Mouse (Mus musculus) heart, embryonic 10.5 days (tissue): ENCODE results near the gene Arhgap24. TPM values are rescaled to one million over a fixed set of nuclear protein-coding genes. Genes with fewer than 3 reads are reported as not detected.
A peak's percentile ranks its signal among the peaks of the same experiment; 100 is the strongest.

Source experiments
- DNase-seq: peaks from one replicate; pipeline ENCODE4 v3.0.0-alpha.2; 2017; ENCODE audit warnings: low spot score
- H3K27ac ChIP-seq: fragments of 300-500 bp; sonication (generic); 2 replicates; pipeline ENCODE4 v1.5.1; 2016; ENCODE audit warnings: mild to moderate bottlenecking
- H3K27me3 ChIP-seq: fragments of 300-500 bp; sonication (generic); 2 replicates; pipeline ENCODE4 v1.6.1; 2016; ENCODE audit warnings: mild to moderate bottlenecking; ENCODE audit not compliant: poor library complexity, insufficient read depth, severe bottlenecking
- H3K36me3 ChIP-seq: fragments of 300-500 bp; sonication (generic); 2 replicates; pipeline ENCODE4 v1.6.1; 2016; ENCODE audit warnings: mild to moderate bottlenecking, moderate library complexity
- H3K4me1 ChIP-seq: fragments of 300-500 bp; sonication (generic); 2 replicates; pipeline ENCODE4 v1.6.1; 2016; ENCODE audit warnings: mild to moderate bottlenecking
- H3K4me3 ChIP-seq: fragments of 300-500 bp; sonication (generic); 2 replicates; pipeline ENCODE4 v1.5.1; 2016; ENCODE audit warnings: mild to moderate bottlenecking, moderate library complexity
- H3K9me3 ChIP-seq: fragments of 300-500 bp; sonication (generic); 2 replicates; pipeline ENCODE4 v1.6.1; 2016; ENCODE audit warnings: mild to moderate bottlenecking, moderate library complexity
- WGBS: fragments of 180-500 bp; shearing (Covaris S2); methylation state at CpG from one replicate; pipeline ENCODE4 v1.1.7; 2016; 5-methylcytosine and 5-hydroxymethylcytosine counted together
- polyA plus RNA-seq: library from polyadenylated mRNA; unstranded; fragments of >200 nt; fragmentation: Nextera tagmentation; extraction: Ambion mirVana; gene quantifications from 2 replicates; pipeline ENCODE4 v1.2.1, GENCODE M21; 2016

The Arhgap24 gene
- polyA plus RNA-seq, 1 experiment from 2014 or later, result 8.1 TPM

- no peaks in the 10 kb centered on the region for H3K27me3 ChIP-seq
- H3K27ac ChIP-seq, result no peak overlapping the region
- WGBS, result 47% methylated on average over 11 of the region's 11 CpGs
- H3K9me3 ChIP-seq, result no peaks in the 10 kb centered on the region
- DNase-seq, result no peak
- peak overlapping the region; percentile 6; the same call in 1 of the 2 replicates for H3K4me3 ChIP-seq
- no peaks in the 10 kb centered on the region for H3K36me3 ChIP-seq
- H3K4me1 ChIP-seq, result no peaks in the 10 kb centered on the region
Observed at GRCm38 (mm10) chr5:102874605-102875298, 393.6 kb downstream of the Arhgap24 start.

- H3K4me1 ChIP-seq, result no peaks in the 10 kb centered on the region
- no peak overlapping the region for H3K27ac ChIP-seq
- H3K9me3 ChIP-seq, result no peaks in the 10 kb centered on the region
- 54% methylated on average over 16 of the region's 16 CpGs for WGBS
- no peaks in the 10 kb centered on the region for H3K27me3 ChIP-seq
- H3K36me3 ChIP-seq, result no peaks in the 10 kb centered on the region
- no peak for DNase-seq
- H3K4me3 ChIP-seq, result no peak overlapping the region
Observed at GRCm38 (mm10) chr5:102875628-102876027, 394.4 kb downstream of the Arhgap24 start.

GRCm38 (mm10) chr5:102888482-102889162 is 407.4 kb downstream of the Arhgap24 start:
- 83% methylated on average over 14 of the region's 14 CpGs for WGBS
- no peak for DNase-seq
- H3K4me3 ChIP-seq, result no peak overlapping the region
- H3K9me3 ChIP-seq, result no peaks in the 10 kb centered on the region
- H3K4me1 ChIP-seq, result no peaks in the 10 kb centered on the region
- no peak overlapping the region for H3K27ac ChIP-seq
- peaks cover 6% of the 10 kb centered on the region; the same call in 1 of the 2 replicates for H3K36me3 ChIP-seq
- H3K27me3 ChIP-seq, result no peaks in the 10 kb centered on the region

GRCm38 (mm10) chr5:102889163-102889488 is 407.9 kb downstream of the Arhgap24 start:
- no peaks in the 10 kb centered on the region for H3K4me1 ChIP-seq
- no peaks in the 10 kb centered on the region for H3K27me3 ChIP-seq
- no peak for DNase-seq
- H3K27ac ChIP-seq, result no peak overlapping the region
- no peaks in the 10 kb centered on the region for H3K9me3 ChIP-seq
- 84% methylated on average over 2 of the region's 2 CpGs for WGBS
- peaks cover 6% of the 10 kb centered on the region; the same call in 1 of the 2 replicates for H3K36me3 ChIP-seq
- no peak overlapping the region for H3K4me3 ChIP-seq

GRCm38 (mm10) chr5:102892226-102892625 is 411.0 kb downstream of the Arhgap24 start:
- H3K9me3 ChIP-seq, result no peaks in the 10 kb centered on the region
- WGBS, result 81% methylated on average over 11 of the region's 11 CpGs

GRCm38 (mm10) chr5:102898301-102898700 is 417.1 kb downstream of the Arhgap24 start:
- Histone ChIP-seq H3K9me3 (no peaks in the 10 kb centered on the region), H3K36me3 (no peaks in the 10 kb centered on the region), H3K4me1 (no peaks in the 10 kb centered on the region), H3K27ac (no peak overlapping the region), H3K4me3 (no peak overlapping the region), H3K27me3 (no peaks in the 10 kb centered on the region)
- 89% methylated on average over 4 of the region's 4 CpGs for WGBS
- no peak for DNase-seq

More at GRCm38 (mm10) chr5:102892226-102892625, 411.0 kb downstream of the Arhgap24 start:
- Histone ChIP-seq H3K36me3 (peaks cover 6% of the 10 kb centered on the region; the same call in 1 of the 2 replicates), H3K27ac (no peak overlapping the region), H3K4me3 (no peak overlapping the region), H3K4me1 (no peaks in the 10 kb centered on the region), H3K27me3 (no peaks in the 10 kb centered on the region)
- DNase-seq, result no peak

- 78% methylated on average over 6 of the region's 6 CpGs for WGBS
- no peak for DNase-seq
Observed at GRCm38 (mm10) chr5:102899680-102900215, 418.6 kb downstream of the Arhgap24 start.

GRCm38 (mm10) chr5:102901176-102901575 is 420.0 kb downstream of the Arhgap24 start:
- Histone ChIP-seq H3K27me3 (no peaks in the 10 kb centered on the region), H3K4me3 (no peak overlapping the region), H3K4me1 (0 out of 2 replicates have a peak, but pooled peaks cover 3% of the 10 kb centered on the region), H3K9me3 (no peaks in the 10 kb centered on the region), H3K36me3 (no peaks in the 10 kb centered on the region), H3K27ac (no peak overlapping the region)
- DNase-seq, result no peak
- 77% methylated on average over 5 of the region's 5 CpGs for WGBS

More at GRCm38 (mm10) chr5:102899680-102900215, 418.6 kb downstream of the Arhgap24 start:
- no peak overlapping the region for H3K27ac ChIP-seq
- no peaks in the 10 kb centered on the region for H3K4me1 ChIP-seq
- no peaks in the 10 kb centered on the region for H3K27me3 ChIP-seq
- H3K4me3 ChIP-seq, result no peak overlapping the region
- no peaks in the 10 kb centered on the region for H3K36me3 ChIP-seq
- H3K9me3 ChIP-seq, result no peaks in the 10 kb centered on the region

GRCm38 (mm10) chr5:102903487-102903886 is 422.3 kb downstream of the Arhgap24 start:
- Histone ChIP-seq H3K4me1 (0 out of 2 replicates have a peak, but pooled peaks cover 3% of the 10 kb centered on the region), H3K4me3 (no peak overlapping the region), H3K9me3 (no peaks in the 10 kb centered on the region), H3K27ac (no peak overlapping the region), H3K36me3 (no peaks in the 10 kb centered on the region), H3K27me3 (no peaks in the 10 kb centered on the region)
- 87% methylated on average over 9 of the region's 9 CpGs for WGBS
- no peak for DNase-seq

- no peaks in the 10 kb centered on the region for H3K36me3 ChIP-seq
- no peak for DNase-seq
- WGBS, result 82% methylated on average over 12 of the region's 12 CpGs
- H3K4me3 ChIP-seq, result no peak overlapping the region
- H3K9me3 ChIP-seq, result no peaks in the 10 kb centered on the region
- 0 out of 2 replicates have a peak, but pooled peaks cover 3% of the 10 kb centered on the region for H3K4me1 ChIP-seq
- no peaks in the 10 kb centered on the region for H3K27me3 ChIP-seq
- H3K27ac ChIP-seq, result no peak overlapping the region
Observed at GRCm38 (mm10) chr5:102904066-102904465, 422.9 kb downstream of the Arhgap24 start.

- WGBS, result 34% methylated on average over 13 of the region's 13 CpGs
- 0 out of 2 replicates have a peak, but pooled peaks cover 3% of the 10 kb centered on the region for H3K4me1 ChIP-seq
- H3K36me3 ChIP-seq, result no peaks in the 10 kb centered on the region
- H3K9me3 ChIP-seq, result no peaks in the 10 kb centered on the region
- no peaks in the 10 kb centered on the region for H3K27me3 ChIP-seq
- no peak overlapping the region for H3K27ac ChIP-seq
- DNase-seq, result no peak
- no peak overlapping the region for H3K4me3 ChIP-seq
Observed at GRCm38 (mm10) chr5:102905441-102906211, 424.4 kb downstream of the Arhgap24 start.

- Histone ChIP-seq H3K36me3 (no peaks in the 10 kb centered on the region), H3K9me3 (no peaks in the 10 kb centered on the region), H3K4me3 (no peak overlapping the region), H3K4me1 (no peaks in the 10 kb centered on the region), H3K27ac (no peak overlapping the region), H3K27me3 (no peaks in the 10 kb centered on the region)
- 89% methylated on average over 2 of the region's 2 CpGs for WGBS
- no peak for DNase-seq
Observed at GRCm38 (mm10) chr5:102920199-102920598, 439.0 kb downstream of the Arhgap24 start.
